ENCODE assay signal across 9 mouse cellular contexts in genomic region chr1:89922883-89923641, GRCm38 (mm10). TPM values are rescaled to one million over a fixed set of nuclear protein-coding genes. Genes with fewer than 3 reads are reported as not detected.
DNase-seq lines count a peak whose midpoint lies in the region; ATAC-seq and TF ChIP-seq lines count a peak whose summit lies in the region.
"Had no signal": no experiment of that assay in that cellular context is flagged by ENCODE, and none has a peak within 500 bp of the region (broad histone marks: within the 10 kb centered on the region; RNA-seq: fewer than 3 reads in every experiment).

No protein-coding gene starts in this region.

- no peak for DNase-seq in kidney, adult 11 months
- DNase-seq in limb, embryonic 14.5 days (ENCODE audit: low spot score), result no peak
- peak; percentile 74 for DNase-seq in retina, embryonic 14.5 days (ENCODE audit: low spot score)
- no peak for DNase-seq in T-cell, adult 2 months (ENCODE audit: low spot score)
- DNase-seq in cerebellum, adult 8-10 months, result no peak
- DNase-seq: gastrocnemius, adult 2 months had no signal

- H3K9me3 ChIP-seq in kidney, embryonic 16.5 days (ENCODE audit: low read length), result no peaks in the 10 kb centered on the region
- no peaks in the 10 kb centered on the region; the same call in 1 of the 2 replicates for H3K9me3 ChIP-seq in embryonic facial prominence, embryonic 13.5 days
- H3K9me3 ChIP-seq in limb, embryonic 14.5 days (ENCODE audit: control insufficient read depth, low read length), result no peaks in the 10 kb centered on the region

- peak overlapping the region; percentile 40 for H3K4me2 ChIP-seq in kidney, embryonic 16.5 days (replicated peaks; ENCODE audit: low read depth, low read length)
- H3K4me2 ChIP-seq in embryonic facial prominence, embryonic 13.5 days, result peak overlapping the region; percentile 35
- peak overlapping the region; percentile 16; the same call in 1 of the 2 replicates for H3K4me2 ChIP-seq in limb, embryonic 14.5 days (replicated peaks; ENCODE audit: low read depth, low read length, severe bottlenecking)

- 1% methylated on average over 41 of the region's 41 CpGs for WGBS in kidney, embryonic 16.5 days
- WGBS in embryonic facial prominence, embryonic 13.5 days, result 1% methylated on average over 40 of the region's 41 CpGs
- WGBS in limb, embryonic 14.5 days, result 3% methylated on average over 36 of the region's 41 CpGs

- H3K4me3 ChIP-seq in kidney, embryonic 16.5 days (ENCODE audit: low read length), result peak overlapping the region; percentile 25
- H3K4me3 ChIP-seq in embryonic facial prominence, embryonic 13.5 days, result peak overlapping the region; percentile 20
- peak overlapping the region; percentile 3; the same call in 1 of the 2 replicates for H3K4me3 ChIP-seq in limb, embryonic 14.5 days (replicated peaks; ENCODE audit: low read length)
- H3K4me3 ChIP-seq: gastrocnemius, adult 2 months had no signal

- no peaks in the 10 kb centered on the region for H3K36me3 ChIP-seq in kidney, embryonic 16.5 days (ENCODE audit: insufficient read depth, low read length)
- no peaks in the 10 kb centered on the region for H3K36me3 ChIP-seq in embryonic facial prominence, embryonic 13.5 days
- H3K36me3 ChIP-seq in limb, embryonic 14.5 days (ENCODE audit: control insufficient read depth, insufficient read depth, low read length), result no peaks in the 10 kb centered on the region

- H3K9ac ChIP-seq in kidney, embryonic 16.5 days (replicated peaks; ENCODE audit: low read length), result no peak overlapping the region
- no peak overlapping the region for H3K9ac ChIP-seq in embryonic facial prominence, embryonic 13.5 days
- H3K9ac ChIP-seq in limb, embryonic 14.5 days (ENCODE audit: low read depth, low read length, severe bottlenecking), result no peak overlapping the region

- no peak for ATAC-seq in kidney, embryonic 16.5 days (ENCODE audit: low FRiP score, low TSS enrichment)
- no peak for ATAC-seq in embryonic facial prominence, embryonic 13.5 days (ENCODE audit: insufficient number of reproducible peaks, insufficient read depth, low FRiP score, low TSS enrichment, low read depth)
- no peak for ATAC-seq in limb, embryonic 14.5 days (ENCODE audit: low FRiP score, low read depth)
- no peak for ATAC-seq in frontal cortex, adult (ENCODE audit: low TSS enrichment)

- H3K27me3 ChIP-seq in kidney, embryonic 16.5 days (ENCODE audit: insufficient read depth, low read length), result peaks cover 100% of the 10 kb centered on the region
- peaks cover 100% of the 10 kb centered on the region for H3K27me3 ChIP-seq in embryonic facial prominence, embryonic 13.5 days
- H3K27me3 ChIP-seq in limb, embryonic 14.5 days (ENCODE audit: control insufficient read depth, insufficient read depth, low read length), result peaks cover 89% of the 10 kb centered on the region

- H3K4me1 ChIP-seq in kidney, embryonic 16.5 days (ENCODE audit: insufficient read depth, low read length), result peaks cover 19% of the 10 kb centered on the region
- peaks cover 21% of the 10 kb centered on the region for H3K4me1 ChIP-seq in embryonic facial prominence, embryonic 13.5 days
- H3K4me1 ChIP-seq in limb, embryonic 14.5 days (ENCODE audit: control insufficient read depth, insufficient read depth, low read length), result peaks cover 7% of the 10 kb centered on the region; the same call in 1 of the 2 replicates

- TF ChIP-seq POLR2A in limb, embryonic 14.5 days (IDR thresholded peaks at IDR 0.05; ENCODE audit: borderline replicate concordance, extremely low read depth, insufficient read depth, insufficient read length), result no peak

- no peak overlapping the region for H3K27ac ChIP-seq in kidney, embryonic 16.5 days (ENCODE audit: low read length)
- H3K27ac ChIP-seq in embryonic facial prominence, embryonic 13.5 days, result no peak overlapping the region
- H3K27ac ChIP-seq in limb, embryonic 14.5 days (replicated peaks; ENCODE audit: low read depth, low read length), result no peak overlapping the region
- H3K27ac ChIP-seq: gastrocnemius, adult 2 months had no signal

RNA-seq across cellular contexts. Expression of gene Gbx2, which starts 7.9 kb away (rescaled TPM):
- polyA plus RNA-seq in kidney, embryonic 16.5 days (2015; fragmentation: Nextera tagmentation; extraction: Ambion mirVana), result 0.22 and 0.23 TPM in 2 replicates
- polyA plus RNA-seq in embryonic facial prominence, embryonic 13.5 days (2015; fragmentation: Nextera tagmentation; extraction: Ambion mirVana), result 0.19 and 0.98 TPM in 2 replicates
- polyA plus RNA-seq in limb, embryonic 14.5 days (2012; rRNA removed), result 0.21 and 0.24 TPM in 2 replicates
- 0.17 and 0.33 TPM in 2 replicates for polyA plus RNA-seq in limb, embryonic 14.5 days (2014; fragmentation: Nextera tagmentation; extraction: Ambion mirVana)
